Mouse (Mus musculus): ENCODE results near the gene Krt20. TPM values are rescaled to one million over a fixed set of nuclear protein-coding genes. Genes with fewer than 3 reads are reported as not detected.

Krt20 gene
- polyA plus RNA-seq (2015; fragmentation: Illumina TruSeq; extraction: RNeasy Lipid Tissue Mini Kit (QIAGEN cat#74804); ENCODE audit: insufficient read depth, low replicate concordance): 1.9 TPM

GRCm38 (mm10) chr11:99437972-99438371 is at the start of gene Krt20:
TSS of gene Krt20 (minus strand) at chr11:99438150.

GRCm38 (mm10) chr11:99422159-99422558 is 15.8 kb downstream of the Krt20 start, which contains the start of gene Krt12:
TSS of gene Krt12 (minus strand) at chr11:99422259.

GRCm38 (mm10) chr11:99389264-99389663 is 48.7 kb downstream of the Krt20 start, which contains the start of gene Krt10:
TSS of gene Krt10 (minus strand) at chr11:99389364.

Other genes with a start within 250 kb of the Krt20 start
- 150 TPM for gene Smarce1, start 207.1 kb downstream of the Krt20 start, polyA plus RNA-seq (2015; fragmentation: Illumina TruSeq; extraction: RNeasy Lipid Tissue Mini Kit (QIAGEN cat#74804); ENCODE audit: insufficient read depth, low replicate concordance)
- 4.5 TPM for gene Krt222, start 194.1 kb downstream of the Krt20 start, polyA plus RNA-seq (2015; fragmentation: Illumina TruSeq; extraction: RNeasy Lipid Tissue Mini Kit (QIAGEN cat#74804); ENCODE audit: insufficient read depth, low replicate concordance)
- not detected for gene Krt24, start 152.9 kb downstream of the Krt20 start, polyA plus RNA-seq (2015; fragmentation: Illumina TruSeq; extraction: RNeasy Lipid Tissue Mini Kit (QIAGEN cat#74804); ENCODE audit: insufficient read depth, low replicate concordance)
- not detected for gene Krt25, start 115.2 kb downstream of the Krt20 start, polyA plus RNA-seq (2015; fragmentation: Illumina TruSeq; extraction: RNeasy Lipid Tissue Mini Kit (QIAGEN cat#74804); ENCODE audit: insufficient read depth, low replicate concordance)
- gene Krt26, start 100.2 kb downstream of the Krt20 start, polyA plus RNA-seq (2015; fragmentation: Illumina TruSeq; extraction: RNeasy Lipid Tissue Mini Kit (QIAGEN cat#74804); ENCODE audit: insufficient read depth, low replicate concordance): not detected
- gene Krt27, start 87.0 kb downstream of the Krt20 start, polyA plus RNA-seq (2015; fragmentation: Illumina TruSeq; extraction: RNeasy Lipid Tissue Mini Kit (QIAGEN cat#74804); ENCODE audit: insufficient read depth, low replicate concordance): not detected
- not detected for gene Krt28, start 63.2 kb downstream of the Krt20 start, polyA plus RNA-seq (2015; fragmentation: Illumina TruSeq; extraction: RNeasy Lipid Tissue Mini Kit (QIAGEN cat#74804); ENCODE audit: insufficient read depth, low replicate concordance)
- gene Krt10, start 48.8 kb downstream of the Krt20 start, polyA plus RNA-seq (2015; fragmentation: Illumina TruSeq; extraction: RNeasy Lipid Tissue Mini Kit (QIAGEN cat#74804); ENCODE audit: insufficient read depth, low replicate concordance): 6.0 TPM
- not detected for gene Krt12, start 15.9 kb downstream of the Krt20 start, polyA plus RNA-seq (2015; fragmentation: Illumina TruSeq; extraction: RNeasy Lipid Tissue Mini Kit (QIAGEN cat#74804); ENCODE audit: insufficient read depth, low replicate concordance)
- not detected for gene Krt23, start 55.0 kb upstream of the Krt20 start, polyA plus RNA-seq (2015; fragmentation: Illumina TruSeq; extraction: RNeasy Lipid Tissue Mini Kit (QIAGEN cat#74804); ENCODE audit: insufficient read depth, low replicate concordance)
- gene Krt39, start 83.2 kb upstream of the Krt20 start, polyA plus RNA-seq (2015; fragmentation: Illumina TruSeq; extraction: RNeasy Lipid Tissue Mini Kit (QIAGEN cat#74804); ENCODE audit: insufficient read depth, low replicate concordance): not detected
- gene Krt40, start 105.0 kb upstream of the Krt20 start, polyA plus RNA-seq (2015; fragmentation: Illumina TruSeq; extraction: RNeasy Lipid Tissue Mini Kit (QIAGEN cat#74804); ENCODE audit: insufficient read depth, low replicate concordance): not detected
- gene Krtap3-3, start 112.7 kb upstream of the Krt20 start, polyA plus RNA-seq (2015; fragmentation: Illumina TruSeq; extraction: RNeasy Lipid Tissue Mini Kit (QIAGEN cat#74804); ENCODE audit: insufficient read depth, low replicate concordance): not detected
- gene Krtap3-2, start 118.7 kb upstream of the Krt20 start, polyA plus RNA-seq (2015; fragmentation: Illumina TruSeq; extraction: RNeasy Lipid Tissue Mini Kit (QIAGEN cat#74804); ENCODE audit: insufficient read depth, low replicate concordance): not detected
- gene Gm11939, start 121.3 kb upstream of the Krt20 start, polyA plus RNA-seq (2015; fragmentation: Illumina TruSeq; extraction: RNeasy Lipid Tissue Mini Kit (QIAGEN cat#74804); ENCODE audit: insufficient read depth, low replicate concordance): not detected
- not detected for gene Krtap3-1, start 128.5 kb upstream of the Krt20 start, polyA plus RNA-seq (2015; fragmentation: Illumina TruSeq; extraction: RNeasy Lipid Tissue Mini Kit (QIAGEN cat#74804); ENCODE audit: insufficient read depth, low replicate concordance)
- gene Krtap1-5, start 142.9 kb upstream of the Krt20 start, polyA plus RNA-seq (2015; fragmentation: Illumina TruSeq; extraction: RNeasy Lipid Tissue Mini Kit (QIAGEN cat#74804); ENCODE audit: insufficient read depth, low replicate concordance): not detected
- not detected for gene Krtap1-4, start 145.5 kb upstream of the Krt20 start, polyA plus RNA-seq (2015; fragmentation: Illumina TruSeq; extraction: RNeasy Lipid Tissue Mini Kit (QIAGEN cat#74804); ENCODE audit: insufficient read depth, low replicate concordance)
- gene Krtap1-3, start 153.2 kb upstream of the Krt20 start, polyA plus RNA-seq (2015; fragmentation: Illumina TruSeq; extraction: RNeasy Lipid Tissue Mini Kit (QIAGEN cat#74804); ENCODE audit: insufficient read depth, low replicate concordance): not detected
- not detected for gene Krtap9-3, start 160.0 kb upstream of the Krt20 start, polyA plus RNA-seq (2015; fragmentation: Illumina TruSeq; extraction: RNeasy Lipid Tissue Mini Kit (QIAGEN cat#74804); ENCODE audit: insufficient read depth, low replicate concordance)
- gene Gm11938, start 165.2 kb upstream of the Krt20 start, polyA plus RNA-seq (2015; fragmentation: Illumina TruSeq; extraction: RNeasy Lipid Tissue Mini Kit (QIAGEN cat#74804); ENCODE audit: insufficient read depth, low replicate concordance): not detected
- gene Gm11937, start 172.0 kb upstream of the Krt20 start, polyA plus RNA-seq (2015; fragmentation: Illumina TruSeq; extraction: RNeasy Lipid Tissue Mini Kit (QIAGEN cat#74804); ENCODE audit: insufficient read depth, low replicate concordance): not detected
- not detected for gene Krtap2-4, start 176.7 kb upstream of the Krt20 start, polyA plus RNA-seq (2015; fragmentation: Illumina TruSeq; extraction: RNeasy Lipid Tissue Mini Kit (QIAGEN cat#74804); ENCODE audit: insufficient read depth, low replicate concordance)
- gene Gm11562, start 182.3 kb upstream of the Krt20 start, polyA plus RNA-seq (2015; fragmentation: Illumina TruSeq; extraction: RNeasy Lipid Tissue Mini Kit (QIAGEN cat#74804); ENCODE audit: insufficient read depth, low replicate concordance): not detected
- not detected for gene Krtap4-1, start 190.1 kb upstream of the Krt20 start, polyA plus RNA-seq (2015; fragmentation: Illumina TruSeq; extraction: RNeasy Lipid Tissue Mini Kit (QIAGEN cat#74804); ENCODE audit: insufficient read depth, low replicate concordance)
- not detected for gene Krtap4-2, start 196.9 kb upstream of the Krt20 start, polyA plus RNA-seq (2015; fragmentation: Illumina TruSeq; extraction: RNeasy Lipid Tissue Mini Kit (QIAGEN cat#74804); ENCODE audit: insufficient read depth, low replicate concordance)
- not detected for gene Krtap4-7, start 205.9 kb upstream of the Krt20 start, polyA plus RNA-seq (2015; fragmentation: Illumina TruSeq; extraction: RNeasy Lipid Tissue Mini Kit (QIAGEN cat#74804); ENCODE audit: insufficient read depth, low replicate concordance)
- not detected for gene Gm11555, start 212.1 kb upstream of the Krt20 start, polyA plus RNA-seq (2015; fragmentation: Illumina TruSeq; extraction: RNeasy Lipid Tissue Mini Kit (QIAGEN cat#74804); ENCODE audit: insufficient read depth, low replicate concordance)
- gene Gm11563, start 220.8 kb upstream of the Krt20 start, polyA plus RNA-seq (2015; fragmentation: Illumina TruSeq; extraction: RNeasy Lipid Tissue Mini Kit (QIAGEN cat#74804); ENCODE audit: insufficient read depth, low replicate concordance): not detected
- not detected for gene Krtap4-6, start 227.8 kb upstream of the Krt20 start, polyA plus RNA-seq (2015; fragmentation: Illumina TruSeq; extraction: RNeasy Lipid Tissue Mini Kit (QIAGEN cat#74804); ENCODE audit: insufficient read depth, low replicate concordance)

Measured in spleen, adult 10 weeks (tissue).